Mouse (Mus musculus) liver, embryonic 14.5 days (tissue): ENCODE measurements around the gene Ccdc71.

Source experiments
- CTCF ChIP-seq: IDR thresholded peaks from 2 replicates; pipeline ENCODE4 v1.5.1; 2016; ENCODE audit warnings: antibody characterized with exemption, low read depth, control low read depth
- EP300 ChIP-seq: IDR thresholded peaks from 2 replicates; pipeline ENCODE4 v1.6.1; 2016; ENCODE audit warnings: antibody characterized with exemption, low read depth

- TF ChIP-seq CTCF (no peak), EP300 (no peak)
Measured at GRCm38 (mm10) chr9:108431431-108432067, 28.8 kb upstream of the Ccdc71 start.
